In the genomic region with DNA sequence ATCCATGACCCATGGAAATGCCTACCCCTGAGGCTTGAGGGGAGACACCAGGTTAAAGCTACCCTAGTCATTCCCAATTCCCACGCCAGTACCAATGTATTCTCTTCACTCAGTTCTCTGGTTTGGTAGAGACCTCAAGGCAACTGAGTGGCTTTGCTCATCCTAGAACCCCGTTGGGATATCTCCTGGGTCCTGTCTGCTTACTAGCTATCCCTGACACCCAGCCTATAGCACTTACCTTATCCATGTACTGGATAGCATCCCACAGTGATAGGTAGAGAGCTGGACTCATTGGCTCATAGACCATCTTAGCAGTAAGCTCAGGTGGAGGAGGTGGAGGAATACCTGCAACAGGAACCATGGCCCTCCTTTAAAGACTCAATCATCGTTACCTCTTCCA, we compare ENCODE assay signal across 37 mouse cellular contexts. TPM values are rescaled to one million over a fixed set of nuclear protein-coding genes. Genes with fewer than 3 reads are reported as not detected.
"Had no signal": no experiment of that assay in that cellular context is flagged by ENCODE, and none has a peak within 500 bp of the region (broad histone marks: within the 10 kb centered on the region; RNA-seq: fewer than 3 reads in every experiment).

No protein-coding gene starts in this region.

- H3K4me2 ChIP-seq: limb, embryonic 12.5 days; limb, embryonic 13.5 days; limb, embryonic 15.5 days; liver, embryonic 11.5 days; liver, embryonic 12.5 days; liver, embryonic 13.5 days; liver, embryonic 15.5 days; lung, embryonic 14.5 days; lung, embryonic 15.5 days; midbrain, embryonic 12.5 days; midbrain, embryonic 13.5 days; neural tube, embryonic 12.5 days had no signal

- H3K36me3 ChIP-seq: limb, embryonic 10.5 days; limb, embryonic 12.5 days; limb, embryonic 13.5 days; limb, embryonic 15.5 days; liver, embryonic 12.5 days; liver, embryonic 13.5 days; liver, embryonic 15.5 days; lung, embryonic 15.5 days; midbrain, embryonic 12.5 days; neural tube, embryonic 12.5 days had no signal

- DNase-seq: left cerebral cortex, postnatal 4 days; liver; liver, embryonic 13.5 days; liver, postnatal 0 days; lung, adult 18-20 months; lung, adult 2 months; lung, embryonic 14.5 days; lung, postnatal 10 days; lung, postnatal 14 days; lung, postnatal 36 days; lung, postnatal 4 days; midbrain, embryonic 14.5 days had no signal

- H3K27ac ChIP-seq: limb, embryonic 10.5 days; limb, embryonic 12.5 days; limb, embryonic 13.5 days; limb, embryonic 15.5 days; liver, embryonic 12.5 days; liver, embryonic 13.5 days; liver, embryonic 14.5 days; liver, embryonic 15.5 days; lung, embryonic 15.5 days; macrophage; midbrain, embryonic 10.5 days; midbrain, embryonic 12.5 days; midbrain, embryonic 13.5 days; neural tube, embryonic 12.5 days had no signal

- H3K9ac ChIP-seq: limb, embryonic 12.5 days; limb, embryonic 13.5 days; limb, embryonic 15.5 days; liver, embryonic 12.5 days; liver, embryonic 13.5 days; liver, embryonic 14.5 days; liver, embryonic 15.5 days; liver, postnatal 0 days; lung, embryonic 14.5 days; lung, embryonic 15.5 days; midbrain, embryonic 12.5 days; midbrain, embryonic 13.5 days; neural tube, embryonic 12.5 days had no signal

- ATAC-seq: liver, embryonic 12.5 days; liver, postnatal 0 days; lung, postnatal 0 days; midbrain, embryonic 13.5 days; midbrain, embryonic 16.5 days had no signal

- H3K4me3 ChIP-seq: limb, embryonic 10.5 days; limb, embryonic 12.5 days; limb, embryonic 13.5 days; limb, embryonic 15.5 days; liver, embryonic 12.5 days; liver, embryonic 13.5 days; liver, embryonic 15.5 days; lung, embryonic 15.5 days; megakaryocyte, embryonic 14.5 days; midbrain, embryonic 10.5 days; midbrain, embryonic 12.5 days; midbrain, embryonic 13.5 days; myocyte; neural tube, embryonic 12.5 days had no signal

- H3K9me3 ChIP-seq: limb, embryonic 10.5 days; limb, embryonic 12.5 days; limb, embryonic 13.5 days; limb, embryonic 15.5 days; liver, embryonic 12.5 days; liver, embryonic 13.5 days; liver, embryonic 15.5 days; lung, embryonic 15.5 days; midbrain, embryonic 10.5 days; midbrain, embryonic 12.5 days; midbrain, embryonic 13.5 days; neural tube, embryonic 12.5 days had no signal

- H3K27me3 ChIP-seq: limb, embryonic 12.5 days; limb, embryonic 13.5 days; limb, embryonic 15.5 days; liver, embryonic 12.5 days; liver, embryonic 13.5 days; liver, embryonic 15.5 days; lung, embryonic 15.5 days; megakaryocyte, embryonic 14.5 days; midbrain, embryonic 12.5 days; midbrain, embryonic 13.5 days; neural tube, embryonic 12.5 days had no signal

- H3K4me1 ChIP-seq: limb, embryonic 10.5 days; limb, embryonic 12.5 days; limb, embryonic 13.5 days; limb, embryonic 15.5 days; liver, embryonic 12.5 days; liver, embryonic 13.5 days; liver, embryonic 15.5 days; lung, embryonic 15.5 days; megakaryocyte, embryonic 14.5 days; midbrain, embryonic 10.5 days; midbrain, embryonic 12.5 days; midbrain, embryonic 13.5 days; neural tube, embryonic 12.5 days had no signal

RNA-seq across cellular contexts. Expression of a gene that starts 34.7 kb away (rescaled TPM):
- total RNA-seq: liver, adult 2 months; megakaryocyte progenitor cell, adult 5-6 weeks; megakaryocyte, adult 5-6 weeks; megakaryocyte-erythroid progenitor cell, adult 5-6 weeks; monocyte, adult 5-6 weeks had no signal
- polyA plus RNA-seq: liver, adult 2 months; liver, embryonic 11.5 days; liver, embryonic 12.5 days; liver, embryonic 13.5 days; liver, embryonic 15.5 days; liver, embryonic 16.5 days; liver, postnatal 0 days; lung, embryonic 16.5 days; lung, postnatal 0 days; macrophage; myocyte had no signal

RNA-seq across cellular contexts. Expression of a gene that starts 38.1 kb away (rescaled TPM):
- total RNA-seq: megakaryocyte, adult 5-6 weeks; megakaryocyte-erythroid progenitor cell, adult 5-6 weeks; monocyte, adult 5-6 weeks had no signal
- polyA plus RNA-seq: liver, adult 2 months; liver, postnatal 0 days; macrophage; myocyte had no signal
